Mouse (Mus musculus) forebrain, embryonic 12.5 days (tissue): ENCODE data around the gene Dpyd. TPM values are rescaled to one million over a fixed set of nuclear protein-coding genes. Genes with fewer than 3 reads are reported as not detected.

Experiments
- ATAC-seq: fragments of 200-750 bp; cut with Nextera tagmentation; 2 replicates; pipeline ENCODE4 v1.8.0; 2017; ENCODE audit warnings: moderate TSS enrichment; ENCODE audit not compliant: low FRiP score
- H3K27ac ChIP-seq: fragments of 300-500 bp; sonication (generic); 2 replicates; pipeline ENCODE4 v1.5.1; 2016; ENCODE audit warnings: mild to moderate bottlenecking
- H3K27me3 ChIP-seq: fragments of 300-500 bp; sonication (generic); 2 replicates; pipeline ENCODE4 v1.6.1; 2016; ENCODE audit warnings: mild to moderate bottlenecking
- H3K36me3 ChIP-seq: fragments of 300-500 bp; sonication (generic); replicated peaks from 2 replicates; pipeline ENCODE4 v1.6.1; 2016; ENCODE audit warnings: mild to moderate bottlenecking
- H3K4me1 ChIP-seq: fragments of 300-500 bp; sonication (generic); 2 replicates; pipeline ENCODE4 v1.6.1; 2016
- H3K4me2 ChIP-seq: fragments of 300-500 bp; sonication (generic); 2 replicates; pipeline ENCODE4 v1.6.1; 2016; ENCODE audit warnings: mild to moderate bottlenecking, moderate library complexity
- H3K4me3 ChIP-seq: fragments of 300-500 bp; sonication (generic); replicated peaks from 2 replicates; pipeline ENCODE4 v1.5.1; 2016; ENCODE audit warnings: mild to moderate bottlenecking
- H3K9ac ChIP-seq: fragments of 300-500 bp; sonication (generic); 2 replicates; pipeline ENCODE4 v1.6.1; 2016; ENCODE audit warnings: mild to moderate bottlenecking
- H3K9me3 ChIP-seq: fragments of 300-500 bp; sonication (generic); 2 replicates; pipeline ENCODE4 v1.6.1; 2016
- WGBS: fragments of 180-500 bp; shearing (Covaris S2); methylation state at CpG from one replicate; pipeline ENCODE4 v1.1.7; 2016; 5-methylcytosine and 5-hydroxymethylcytosine counted together
- polyA plus RNA-seq: library from polyadenylated mRNA; unstranded; fragments of >200 nt; fragmentation: Nextera tagmentation; extraction: Ambion mirVana; gene quantifications from 2 replicates; pipeline ENCODE4 v1.2.1, GENCODE M21; 2016

The Dpyd gene
- polyA plus RNA-seq, 1 experiment from 2014 or later = 8.1 TPM

DNA sequence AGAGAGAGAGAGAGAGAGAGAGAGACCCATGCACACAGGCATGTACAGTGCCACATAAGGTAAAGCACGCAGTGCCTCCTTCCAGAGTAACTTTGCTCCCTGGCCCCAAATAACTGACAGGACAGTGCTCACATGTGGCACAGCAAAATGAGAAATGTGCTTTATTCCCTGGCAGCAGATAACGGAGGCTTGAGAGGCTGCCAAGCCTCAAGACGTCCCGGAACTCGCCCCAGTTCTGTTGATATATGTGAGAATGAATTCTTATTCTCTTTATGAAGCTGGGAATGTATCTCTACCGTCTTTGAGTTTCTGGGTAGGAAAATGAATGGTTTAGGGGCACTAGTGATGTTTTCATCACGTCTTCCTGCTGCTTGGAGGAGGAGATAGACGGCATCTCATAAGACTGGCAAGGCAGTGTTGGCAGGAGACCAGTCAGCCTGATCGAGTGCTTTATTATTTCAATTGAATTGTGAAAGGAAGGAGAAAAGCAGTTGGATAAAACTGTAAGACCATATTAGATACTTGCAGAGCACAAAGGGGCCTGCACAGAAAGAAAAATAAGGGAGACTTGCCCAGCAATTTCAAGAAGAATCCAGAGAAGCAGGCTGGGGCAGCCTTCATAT lies 857.3 kb downstream of the Dpyd start:
- ATAC-seq = no peak
- Histone ChIP-seq H3K27me3 (no peaks in the 10 kb centered on the region), H3K27ac (no peak overlapping the region), H3K4me2 (no peak overlapping the region), H3K4me3 (no peak overlapping the region), H3K4me1 (no peaks in the 10 kb centered on the region), H3K9me3 (0 out of 2 replicates have a peak, but pooled peaks cover 5% of the 10 kb centered on the region), H3K36me3 (no peaks in the 10 kb centered on the region), H3K9ac (no peak overlapping the region)
- WGBS = 77% methylated on average over 9 of the region's 9 CpGs

- Histone ChIP-seq H3K4me1 (no peaks in the 10 kb centered on the region), H3K4me2 (no peak overlapping the region), H3K27me3 (no peaks in the 10 kb centered on the region), H3K9me3 (0 out of 2 replicates have a peak, but pooled peaks cover 5% of the 10 kb centered on the region), H3K4me3 (no peak overlapping the region), H3K9ac (no peak overlapping the region), H3K36me3 (no peaks in the 10 kb centered on the region), H3K27ac (no peak overlapping the region)
- 89% methylated on average over 2 of the region's 2 CpGs for WGBS
- ATAC-seq = no peak
Measured at GRCm38 (mm10) chr3:119419745-119420144, 857.8 kb downstream of the Dpyd start.

DNA sequence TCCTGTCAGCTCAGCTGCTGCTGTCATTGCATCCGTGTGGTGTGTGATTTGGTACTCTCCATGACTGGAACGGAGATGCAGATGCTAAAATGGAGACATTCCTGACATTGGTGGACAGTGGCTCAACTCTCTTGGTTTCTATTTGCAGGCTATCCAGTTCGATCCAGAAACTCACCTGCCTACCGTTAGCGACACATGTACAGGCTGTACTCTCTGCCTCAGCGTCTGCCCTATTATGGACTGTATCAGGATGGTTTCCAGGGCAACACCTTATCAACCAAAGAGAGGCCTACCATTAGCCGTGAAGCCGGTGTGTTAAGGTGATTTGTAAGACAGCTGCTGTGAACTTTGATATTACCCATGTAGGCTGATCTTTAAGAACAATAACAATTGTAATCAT lies 869.4 kb downstream of the Dpyd start:
- peak; percentile 71; the same call in 1 of the 2 replicates for ATAC-seq
- Histone ChIP-seq H3K36me3 (no peaks in the 10 kb centered on the region), H3K4me2 (no peak overlapping the region), H3K9me3 (no peaks in the 10 kb centered on the region), H3K4me3 (no peak overlapping the region), H3K4me1 (no peaks in the 10 kb centered on the region), H3K27ac (no peak overlapping the region), H3K27me3 (no peaks in the 10 kb centered on the region), H3K9ac (no peak overlapping the region)
- WGBS = 74% methylated on average over 8 of the region's 8 CpGs

DNA sequence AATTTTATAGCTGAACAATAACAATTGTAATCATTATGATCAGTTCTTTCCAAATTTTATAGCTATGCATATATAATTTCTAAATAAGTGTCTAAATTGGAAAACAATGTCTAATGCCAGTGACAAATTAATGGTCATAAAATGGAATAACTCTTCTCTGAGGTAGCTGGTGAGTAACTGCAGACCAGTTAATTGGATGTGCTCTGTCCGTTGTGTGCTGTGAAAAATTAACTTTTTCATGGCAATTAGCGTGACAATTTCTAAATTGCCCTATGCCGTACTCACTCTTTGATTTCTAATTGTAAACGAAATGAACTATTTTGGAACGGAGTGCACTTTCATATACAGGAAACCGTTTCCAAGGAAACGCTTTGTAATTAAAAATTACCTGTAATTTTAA lies 869.8 kb downstream of the Dpyd start:
- Histone ChIP-seq H3K4me3 (no peak overlapping the region), H3K36me3 (no peaks in the 10 kb centered on the region), H3K9ac (no peak overlapping the region), H3K4me2 (no peak overlapping the region), H3K9me3 (no peaks in the 10 kb centered on the region), H3K4me1 (no peaks in the 10 kb centered on the region), H3K27ac (no peak overlapping the region), H3K27me3 (no peaks in the 10 kb centered on the region)
- ATAC-seq = no peak
- 79% methylated on average over 7 of the region's 7 CpGs for WGBS

GRCm38 (mm10) chr3:119447559-119447958 lies 885.6 kb downstream of the Dpyd start:
- no peak; the same call in 1 of the 2 replicates for ATAC-seq
- 72% methylated on average over 2 of the region's 2 CpGs for WGBS

DNA sequence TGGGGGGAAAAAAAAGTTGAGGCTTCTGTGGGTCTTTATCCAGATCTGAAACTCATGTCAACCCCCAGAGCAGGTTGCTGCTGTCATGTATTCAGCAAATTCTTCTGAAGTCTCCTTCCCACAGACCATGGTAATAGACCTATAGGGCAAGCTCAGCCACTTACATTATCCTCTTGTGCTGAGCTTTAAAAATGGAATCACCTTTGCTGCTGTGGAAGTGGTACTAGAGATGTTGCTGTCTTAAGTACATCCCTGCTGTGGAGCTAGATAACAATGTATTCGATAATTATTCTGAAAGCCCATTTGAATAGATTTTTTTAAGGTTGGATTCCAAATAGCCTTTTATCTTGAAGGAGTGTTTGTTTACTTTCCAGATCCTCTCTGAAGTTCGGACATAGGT lies 902.1 kb downstream of the Dpyd start:
- ATAC-seq = peak; percentile 33; the same call in 1 of the 2 replicates
- no peaks in the 10 kb centered on the region for H3K36me3 ChIP-seq
- no peak overlapping the region for H3K9ac ChIP-seq
- WGBS = 29% methylated on average over 2 of the region's 2 CpGs
- no peaks in the 10 kb centered on the region; the same call in 1 of the 2 replicates for H3K27me3 ChIP-seq
- no peaks in the 10 kb centered on the region for H3K9me3 ChIP-seq
- no peak overlapping the region for H3K27ac ChIP-seq
- H3K4me1 ChIP-seq = peaks cover 13% of the 10 kb centered on the region
- no peak overlapping the region for H3K4me3 ChIP-seq
- no peak overlapping the region for H3K4me2 ChIP-seq

More at GRCm38 (mm10) chr3:119447559-119447958, 885.6 kb downstream of the Dpyd start:
- Histone ChIP-seq H3K9ac (no peak overlapping the region), H3K4me2 (no peak overlapping the region), H3K4me3 (no peak overlapping the region), H3K36me3 (no peaks in the 10 kb centered on the region), H3K27ac (no peak overlapping the region), H3K27me3 (no peaks in the 10 kb centered on the region), H3K4me1 (no peaks in the 10 kb centered on the region), H3K9me3 (no peaks in the 10 kb centered on the region)

DNA sequence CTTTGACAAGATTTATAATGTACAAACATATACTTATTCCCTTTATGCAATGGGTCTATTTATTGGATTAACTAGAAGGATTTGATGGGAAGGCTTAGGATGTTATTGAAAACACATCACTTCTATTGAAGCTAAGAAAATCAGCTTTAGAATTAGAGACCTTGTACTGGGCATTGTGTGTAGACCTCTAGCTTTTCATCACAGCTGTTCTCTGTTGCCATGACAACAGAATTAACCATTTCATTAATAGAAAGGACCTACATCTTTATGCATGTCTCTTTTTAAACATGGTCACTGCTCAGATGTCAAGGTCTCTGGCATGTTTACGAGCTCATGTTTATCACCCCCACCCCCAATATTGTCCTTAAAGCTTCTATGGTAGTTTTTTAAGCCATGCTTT lies 902.5 kb downstream of the Dpyd start:
- no peak overlapping the region for H3K4me2 ChIP-seq
- H3K4me3 ChIP-seq = no peak overlapping the region
- no peak overlapping the region for H3K9ac ChIP-seq
- no peaks in the 10 kb centered on the region for H3K36me3 ChIP-seq
- H3K4me1 ChIP-seq = peaks cover 13% of the 10 kb centered on the region
- no peaks in the 10 kb centered on the region for H3K9me3 ChIP-seq
- H3K27ac ChIP-seq = no peak overlapping the region
- peak; percentile 71 for ATAC-seq
- H3K27me3 ChIP-seq = no peaks in the 10 kb centered on the region; the same call in 1 of the 2 replicates
- 15% methylated on average over 1 of the region's 1 CpGs for WGBS

GRCm38 (mm10) chr3:119467723-119468122 lies 905.8 kb downstream of the Dpyd start:
- no peak overlapping the region for H3K9ac ChIP-seq
- H3K9me3 ChIP-seq = no peaks in the 10 kb centered on the region
- H3K36me3 ChIP-seq = no peaks in the 10 kb centered on the region
- H3K27ac ChIP-seq = no peak overlapping the region
- H3K27me3 ChIP-seq = no peaks in the 10 kb centered on the region; the same call in 1 of the 2 replicates
- H3K4me1 ChIP-seq = peaks cover 13% of the 10 kb centered on the region
- no peak for ATAC-seq
- H3K4me2 ChIP-seq = no peak overlapping the region
- H3K4me3 ChIP-seq = no peak overlapping the region
- WGBS = 72% methylated on average over 2 of the region's 2 CpGs
